Mouse (Mus musculus) spleen, adult 2 months (tissue): ENCODE measurements around the gene Cyp39a1. TPM values are rescaled to one million over a fixed set of nuclear protein-coding genes. Genes with fewer than 3 reads are reported as not detected.

Source experiments
- DNase-seq, 2 experiments: peaks; one replicate each; pipeline versions ENCODE4 v3.0.0 to v3.0.0-alpha.2; 2012 to 2021; ENCODE audit warnings: low spot score in 2 of 2, low read depth in 1 of 2
- H3K27ac ChIP-seq: fragments of 200-500 bp; 2 replicates; pipeline ENCODE4 v1.5.1; 2012; ENCODE audit warnings: low read length, inconsistent platforms; ENCODE audit not compliant: insufficient read depth
- H3K27me3 ChIP-seq: fragments of 200-500 bp; 2 replicates; pipeline ENCODE4 v1.6.1; 2012; ENCODE audit warnings: mild to moderate bottlenecking, moderate library complexity, low read length, inconsistent platforms; ENCODE audit not compliant: control insufficient read depth, insufficient read depth
- H3K36me3 ChIP-seq: fragments of 200-500 bp; 2 replicates; pipeline ENCODE4 v1.6.1; 2012; ENCODE audit warnings: mild to moderate bottlenecking, low read length, inconsistent platforms; ENCODE audit not compliant: control insufficient read depth, insufficient read depth
- H3K4me1 ChIP-seq: fragments of 200-500 bp; 2 replicates; pipeline ENCODE4 v1.6.1; 2011; ENCODE audit warnings: inconsistent platforms; ENCODE audit not compliant: control insufficient read depth, insufficient read depth, insufficient read length
- H3K4me3 ChIP-seq: fragments of 200-500 bp; 2 replicates; pipeline ENCODE4 v1.5.1; 2011; ENCODE audit warnings: mild to moderate bottlenecking, inconsistent platforms; ENCODE audit not compliant: insufficient read depth, insufficient read length; ENCODE audit errors: extremely low read depth
- CTCF ChIP-seq: fragments of 200-500 bp; IDR thresholded peaks from 2 replicates; pipeline ENCODE4 v1.5.1; 2011; ENCODE audit warnings: mild to moderate bottlenecking, inconsistent platforms; ENCODE audit not compliant: insufficient read depth, insufficient read length, insufficient replicate concordance; ENCODE audit errors: extremely low read depth
- POLR2A ChIP-seq: fragments of 200-500 bp; IDR thresholded peaks from 2 replicates; pipeline ENCODE4 v1.6.1; 2011; ENCODE audit warnings: low read depth, low read length, inconsistent platforms
- WGBS: fragments of 180-500 bp; shearing (Covaris S2); methylation state at CpG from one replicate; pipeline ENCODE4 v1.1.7; 2018; 5-methylcytosine and 5-hydroxymethylcytosine counted together
- polyA plus RNA-seq: library from polyadenylated mRNA; depleted of rRNA; stranded (reverse); fragments of >200 nt; gene quantifications from 2 replicates; pipeline ENCODE4 v1.2.3, GENCODE M21; 2012

Cyp39a1 gene
- polyA plus RNA-seq, 1 experiment, result 1.5 TPM

- 92% methylated on average over 2 of the region's 2 CpGs for WGBS
- H3K4me1 ChIP-seq, result no peaks in the 10 kb centered on the region
- no peak overlapping the region for H3K27ac ChIP-seq
- H3K36me3 ChIP-seq, result no peaks in the 10 kb centered on the region; the same call in 1 of the 2 replicates
- TF ChIP-seq CTCF, result no peak
- TF ChIP-seq POLR2A, result no peak
- no peak for DNase-seq
- no peak overlapping the region for H3K4me3 ChIP-seq
- H3K27me3 ChIP-seq, result no peaks in the 10 kb centered on the region
Observed at GRCm38 (mm10) chr17:43724480-43724879, 57.3 kb downstream of the Cyp39a1 start.

GRCm38 (mm10) chr17:43731327-43731726, 64.1 kb downstream of the Cyp39a1 start:
- WGBS, result 92% methylated on average over 8 of the region's 8 CpGs
- H3K27me3 ChIP-seq, result no peaks in the 10 kb centered on the region
- H3K36me3 ChIP-seq, result no peaks in the 10 kb centered on the region
- H3K4me3 ChIP-seq, result no peak overlapping the region
- TF ChIP-seq POLR2A, result no peak
- TF ChIP-seq CTCF, result no peak
- H3K4me1 ChIP-seq, result no peaks in the 10 kb centered on the region
- H3K27ac ChIP-seq, result no peak overlapping the region
- no peak for DNase-seq

- Histone ChIP-seq H3K4me1 (no peaks in the 10 kb centered on the region), H3K27ac (no peak overlapping the region), H3K36me3 (no peaks in the 10 kb centered on the region), H3K4me3 (no peak overlapping the region), H3K27me3 (no peaks in the 10 kb centered on the region)
- TF ChIP-seq POLR2A (no peak), CTCF (no peak)
- no peak for DNase-seq
- whole genome bisulfite sequencing, result 91% methylated on average over 8 of the region's 8 CpGs
Observed at GRCm38 (mm10) chr17:43731976-43732375, 64.8 kb downstream of the Cyp39a1 start.

GRCm38 (mm10) chr17:43734252-43734651, 67.0 kb downstream of the Cyp39a1 start:
- H3K4me3 ChIP-seq, result no peak overlapping the region
- no peaks in the 10 kb centered on the region for H3K4me1 ChIP-seq
- H3K36me3 ChIP-seq, result no peaks in the 10 kb centered on the region
- DNase-seq, result no peak
- WGBS, result 74% methylated on average over 4 of the region's 4 CpGs
- H3K27ac ChIP-seq, result no peak overlapping the region
- H3K27me3 ChIP-seq, result no peaks in the 10 kb centered on the region
- TF ChIP-seq CTCF (no peak), POLR2A (no peak)

- TF ChIP-seq CTCF (no peak), POLR2A (no peak)
- no peak overlapping the region for H3K4me3 ChIP-seq
- WGBS, result 66% methylated on average over 5 of the region's 5 CpGs
- DNase-seq, result no peak
- 0 out of 2 replicates have a peak, but pooled peaks cover 2% of the 10 kb centered on the region for H3K36me3 ChIP-seq
- H3K27ac ChIP-seq, result no peak overlapping the region
- H3K4me1 ChIP-seq, result no peaks in the 10 kb centered on the region
- H3K27me3 ChIP-seq, result no peaks in the 10 kb centered on the region
Observed at GRCm38 (mm10) chr17:43743933-43744332, 76.7 kb downstream of the Cyp39a1 start.

DNA sequence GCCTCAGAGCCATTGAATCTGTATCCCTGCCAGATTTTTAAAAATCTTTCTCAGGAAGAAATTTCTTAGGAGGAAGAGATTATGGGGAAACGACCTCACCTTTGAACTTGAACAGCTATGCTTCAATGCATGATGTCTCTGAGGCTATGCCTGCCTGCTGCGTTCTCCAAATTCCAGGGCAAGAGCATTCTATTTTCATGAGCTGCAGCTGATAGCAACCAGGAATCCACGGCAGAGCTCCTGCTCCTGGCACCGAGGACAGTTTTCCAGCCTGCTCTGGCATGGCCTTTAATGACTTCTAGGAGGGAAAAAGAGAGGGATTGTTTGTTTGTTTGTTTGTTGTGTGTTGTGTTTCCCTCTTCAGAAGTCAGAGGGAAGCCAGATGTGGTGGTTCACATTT, 77.2 kb downstream of the Cyp39a1 start:
- 66% methylated on average over 4 of the region's 4 CpGs for WGBS
- Histone ChIP-seq H3K4me3 (no peak overlapping the region), H3K27ac (no peak overlapping the region), H3K4me1 (no peaks in the 10 kb centered on the region), H3K36me3 (0 out of 2 replicates have a peak, but pooled peaks cover 2% of the 10 kb centered on the region), H3K27me3 (no peaks in the 10 kb centered on the region)
- no peak for DNase-seq
- TF ChIP-seq POLR2A (no peak), CTCF (no peak)

- Histone ChIP-seq H3K4me3 (no peak overlapping the region), H3K27ac (no peak overlapping the region), H3K27me3 (no peaks in the 10 kb centered on the region), H3K4me1 (0 out of 2 replicates have a peak, but pooled peaks cover 2% of the 10 kb centered on the region), H3K36me3 (peaks cover 2% of the 10 kb centered on the region; the same call in 1 of the 2 replicates)
- 62% methylated on average over 6 of the region's 6 CpGs for WGBS
- DNase-seq, result no peak
- TF ChIP-seq POLR2A (no peak), CTCF (no peak)
Observed at GRCm38 (mm10) chr17:43751146-43751545, 83.9 kb downstream of the Cyp39a1 start.
